Mouse (Mus musculus) cerebellum, postnatal 4 days (tissue): ENCODE results near the gene Ccnt2.
A peak's percentile ranks its signal among the peaks of the same experiment; 100 is the strongest.
"Not testable (repeated sequence)": the region's sequence is repeated elsewhere in the genome, so short reads cannot be mapped to it uniquely, and the experiment has no call there.

Experiments
- DNase-seq, 2 experiments: peaks; one replicate each; pipeline ENCODE4 v3.0.0; 2022; ENCODE audit warnings: low spot score in 2 of 2, mixed read lengths in 1 of 2

Gene Ccnt2

DNA sequence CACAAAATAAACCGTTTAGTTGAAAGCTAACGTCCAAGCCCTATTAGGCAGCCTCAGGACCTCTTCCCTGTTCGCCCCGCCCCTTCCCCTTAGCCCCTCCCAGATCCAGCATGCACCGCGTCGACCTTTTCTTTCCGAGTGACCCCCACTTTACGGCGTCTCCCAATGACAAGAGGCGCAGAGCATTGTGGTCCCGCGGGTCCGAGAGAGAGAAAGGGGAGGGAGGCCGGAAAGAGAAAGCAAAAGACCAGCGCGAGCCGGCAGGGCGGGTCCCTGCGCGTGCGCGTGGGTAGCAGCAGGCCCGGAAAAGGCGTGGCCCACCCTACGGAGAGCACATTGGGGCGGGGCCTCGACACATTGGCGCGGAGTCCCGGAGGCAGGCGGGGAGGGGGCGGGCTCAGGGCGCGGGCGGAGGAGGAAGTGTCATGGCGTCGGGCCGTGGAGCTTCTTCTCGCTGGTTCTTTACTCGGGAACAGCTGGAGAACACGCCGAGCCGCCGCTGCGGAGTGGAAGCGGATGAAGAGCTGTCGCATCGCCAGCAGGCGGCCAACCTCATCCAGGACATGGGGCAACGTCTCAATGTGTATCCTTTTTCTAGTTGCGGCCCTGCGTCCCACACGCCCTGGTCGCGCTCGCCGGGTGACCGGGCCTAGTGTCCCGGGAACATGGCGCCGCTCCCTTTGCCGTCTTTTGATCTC, at the start of gene Ccnt2:
Gene Ccnt2, plus strand, starts transcription at position 362 of the 698 bp plus-strand sequence.
- peak; percentile 89 to 98 for DNase-seq

DNA sequence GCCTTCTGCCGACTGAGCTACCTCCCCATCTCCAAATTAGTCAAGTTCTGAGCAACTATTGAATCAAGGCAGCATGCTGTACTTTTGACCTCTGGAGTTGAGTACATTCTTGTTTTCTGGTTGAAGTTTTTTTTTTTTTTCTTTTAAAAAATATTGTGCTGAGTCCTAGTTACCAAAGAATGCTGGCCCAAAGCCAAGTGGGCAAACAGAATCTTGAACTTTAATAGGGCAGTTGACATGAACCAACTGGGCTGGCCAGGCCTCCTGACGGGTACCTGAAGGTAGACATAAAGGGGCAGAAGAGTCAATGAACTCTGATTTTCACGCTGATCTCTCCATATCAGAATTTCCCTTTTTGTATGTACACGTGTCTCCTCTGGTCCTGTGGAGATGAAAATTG, 44.9 kb upstream of the Ccnt2 start, which contains the start of gene Acmsd:
Gene Acmsd, plus strand, starts transcription at position 318 of the 400 bp plus-strand sequence.
- DNase-seq = no peak

DNA sequence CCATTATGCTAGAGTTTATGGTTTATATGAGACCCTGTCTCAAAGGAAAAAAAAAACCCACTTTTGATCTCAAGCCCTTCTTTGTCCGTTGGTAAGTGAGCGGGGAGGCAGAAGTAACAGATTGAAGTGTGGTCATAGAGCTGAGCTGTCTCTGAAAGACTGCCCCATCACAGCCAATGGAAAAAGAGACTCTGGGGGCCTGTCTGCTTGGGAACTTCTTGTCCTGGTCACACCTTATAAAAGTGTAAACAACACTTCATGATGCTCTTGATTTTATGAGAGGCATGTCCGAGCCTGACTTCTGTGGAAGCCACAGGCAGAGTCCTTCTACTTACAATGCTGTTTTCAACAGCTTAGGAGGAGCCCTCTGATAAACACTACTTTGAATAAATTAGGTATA, 42.9 kb upstream of the Ccnt2 start:
- no peak for DNase-seq

- no peak for DNase-seq
Measured at GRCm38 (mm10) chr1:127732435-127732834, 41.5 kb upstream of the Ccnt2 start.

GRCm38 (mm10) chr1:127732841-127733240, 41.1 kb upstream of the Ccnt2 start:
- DNase-seq = no peak

GRCm38 (mm10) chr1:127735356-127735755, 38.6 kb upstream of the Ccnt2 start:
- no peak for DNase-seq

GRCm38 (mm10) chr1:127750401-127751102, 23.4 kb upstream of the Ccnt2 start:
- DNase-seq = no peak

DNA sequence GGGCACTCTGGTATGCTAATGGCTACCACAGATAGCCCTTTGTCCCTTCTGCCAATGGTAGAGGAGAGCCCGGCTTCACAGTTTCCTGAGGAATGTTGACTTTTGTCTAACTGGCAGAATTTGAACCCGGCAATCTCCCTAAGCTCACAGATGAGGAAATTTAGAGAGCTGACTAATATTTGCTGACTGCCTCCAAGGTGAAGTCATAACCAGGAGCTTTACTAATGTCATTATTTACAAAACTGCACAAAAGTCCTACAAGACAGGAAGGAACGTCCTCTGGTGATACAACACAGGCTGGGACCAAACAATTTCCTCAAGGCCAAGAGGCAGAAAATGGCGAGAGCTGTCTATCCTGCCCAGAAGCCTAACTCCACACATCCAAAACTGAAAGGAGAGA, 18.2 kb upstream of the Ccnt2 start:
- no peak for DNase-seq

GRCm38 (mm10) chr1:127756331-127757163, 17.4 kb upstream of the Ccnt2 start:
- DNase-seq = no peak

GRCm38 (mm10) chr1:127757164-127757545, 16.8 kb upstream of the Ccnt2 start:
- not testable (repeated sequence) for DNase-seq

- DNase-seq = no peak
Measured at GRCm38 (mm10) chr1:127765468-127765867, 8.5 kb upstream of the Ccnt2 start.

DNA sequence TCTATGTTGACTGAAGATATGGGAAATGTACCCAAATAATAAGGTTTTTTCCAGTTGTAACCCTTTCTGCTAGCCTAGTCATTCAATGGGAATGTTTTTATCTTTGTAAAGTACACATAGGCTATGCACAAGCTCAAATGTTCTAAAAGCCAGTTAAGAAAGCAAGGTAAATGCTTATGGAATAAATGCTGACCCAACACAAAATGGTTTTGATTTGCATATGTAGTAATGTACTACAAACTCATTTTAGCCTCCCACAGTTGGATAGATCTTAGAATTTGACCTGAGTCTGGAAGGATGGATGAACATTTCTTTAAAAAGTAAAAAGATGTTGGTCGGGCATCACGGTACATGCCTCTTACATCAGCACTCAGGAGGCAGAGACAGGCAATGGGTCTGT, 7.2 kb upstream of the Ccnt2 start:
- DNase-seq = no peak

GRCm38 (mm10) chr1:127773198-127773802, 664 bp upstream of the Ccnt2 start:
- DNase-seq = no peak

GRCm38 (mm10) chr1:127774501-127774880, 527 bp downstream of the Ccnt2 start:
- DNase-seq = peak; percentile 22 to 42

GRCm38 (mm10) chr1:127775206-127775720, 1.3 kb downstream of the Ccnt2 start:
- DNase-seq = no peak

- no peak for DNase-seq
Measured at GRCm38 (mm10) chr1:127776246-127776645, 2.3 kb downstream of the Ccnt2 start.

- no peak for DNase-seq
Measured at GRCm38 (mm10) chr1:127778611-127779010, 4.6 kb downstream of the Ccnt2 start.

DNA sequence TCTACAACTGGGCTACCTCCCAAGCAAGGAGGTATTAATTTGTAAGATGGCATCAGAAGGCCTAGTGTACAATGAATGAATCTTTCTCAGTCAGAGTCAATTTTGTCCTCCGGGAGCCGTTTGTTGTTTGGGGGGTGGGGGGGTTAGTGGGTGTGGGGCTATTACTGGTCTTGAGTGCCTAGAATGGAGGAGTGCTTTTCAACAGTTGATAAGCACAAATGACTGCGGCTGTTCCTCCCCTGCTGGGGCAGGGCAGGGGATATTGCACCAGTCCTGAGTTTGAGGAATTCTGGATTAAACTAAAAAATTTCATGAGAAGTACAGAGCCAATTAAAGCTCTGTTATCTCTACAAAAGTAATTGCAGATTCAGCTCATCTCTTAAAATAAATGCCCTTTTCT, 6.2 kb downstream of the Ccnt2 start:
- DNase-seq = no peak

- no peak for DNase-seq
Measured at GRCm38 (mm10) chr1:127780849-127781248, 6.9 kb downstream of the Ccnt2 start.

GRCm38 (mm10) chr1:127783862-127784261, 9.9 kb downstream of the Ccnt2 start:
- DNase-seq = no peak

- no peak for DNase-seq
Measured at GRCm38 (mm10) chr1:127785882-127786281, 11.9 kb downstream of the Ccnt2 start.

DNA sequence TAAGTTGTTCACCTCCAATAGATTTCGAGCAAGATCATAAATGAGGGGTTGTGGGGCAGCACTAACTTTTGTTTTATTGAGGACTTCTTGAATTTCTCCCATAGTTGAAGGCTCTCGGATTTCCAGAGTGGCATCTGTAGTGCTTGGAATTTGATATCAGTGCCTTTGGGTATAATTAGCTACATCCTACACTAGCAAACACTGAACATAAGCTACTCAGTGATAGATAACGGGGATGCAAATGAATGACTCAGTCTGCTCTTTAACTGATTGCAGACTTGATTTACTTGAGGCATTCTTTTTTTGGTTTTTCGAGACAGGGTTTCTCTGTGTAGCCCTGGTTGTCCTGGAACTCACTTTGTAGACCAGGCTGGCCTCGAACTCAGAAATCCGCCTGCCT, 15.0 kb downstream of the Ccnt2 start:
- DNase-seq = no peak
